Mouse (Mus musculus): ENCODE measurements at regions not wholly inside any gene's neighbourhood (a gene's known extent, or its start where the extent isn't known, plus 50 kb on each side); places are given as distances from the start of the nearest gene placed in this dataset.
A peak's percentile ranks its signal among the peaks of the same experiment; 100 is the strongest.

GRCm38 (mm10) chr6:79760986-79761385 lies 56.7 kb upstream of the Gm20594 start:
- DNase-seq (ENCODE audit: low spot score in 2 of 2): peak in 1 of 2 experiments; percentile 1

All from layer of hippocampus, postnatal 14 days (tissue).